Mouse (Mus musculus): ENCODE data around the gene Ccnq.

DNA sequence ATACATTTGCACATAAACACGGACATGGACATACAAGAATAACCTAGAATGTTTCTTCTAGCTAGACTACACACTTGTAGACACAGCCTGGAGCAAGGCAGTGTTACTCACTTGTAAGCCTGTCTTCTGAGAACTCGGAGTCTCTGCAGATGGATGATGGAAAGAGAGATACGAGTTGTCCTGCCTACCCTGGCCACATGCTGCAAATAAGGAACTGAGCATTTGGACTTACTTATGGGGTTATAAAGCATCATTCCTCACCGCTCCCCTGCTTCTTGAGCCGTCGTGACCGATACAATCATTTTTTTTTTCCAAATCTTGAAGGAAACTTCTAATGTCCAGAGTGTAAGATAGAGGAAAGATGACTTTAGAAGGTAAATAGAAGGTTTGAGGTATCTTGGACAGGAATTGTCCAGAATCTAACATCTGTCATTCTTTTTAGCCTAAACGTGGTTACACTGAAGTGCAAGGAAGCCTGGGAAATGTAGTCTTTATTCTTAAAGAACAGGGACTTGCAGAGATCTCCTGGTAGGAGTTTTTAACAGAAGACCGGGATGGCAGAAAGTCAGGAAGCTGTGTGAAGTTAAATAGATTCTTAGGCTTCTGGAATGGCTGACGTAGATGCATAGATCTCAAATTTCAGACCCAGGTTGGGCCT is 44.7 kb upstream of the Ccnq start:
- TF ChIP-seq CTCF (IDR thresholded peaks at IDR 0.05; ENCODE audit: borderline replicate concordance, extremely low read depth, insufficient read depth, insufficient read length), result no peak
- TF ChIP-seq POLR2A (IDR thresholded peaks at IDR 0.05; ENCODE audit: borderline replicate concordance, extremely low read depth, insufficient read depth, insufficient read length, poor library complexity, severe bottlenecking), result no peak

All from brain, embryonic 14.5 days (tissue).